Mouse (Mus musculus): Measurements from ENCODE around the gene Klhdc2. TPM values are rescaled to one million over a fixed set of nuclear protein-coding genes. Genes with fewer than 3 reads are reported as not detected.
A peak's percentile ranks its signal among the peaks of the same experiment; 100 is the strongest.

Klhdc2 gene
- polyA plus RNA-seq, 1 experiment, result not detected

DNA sequence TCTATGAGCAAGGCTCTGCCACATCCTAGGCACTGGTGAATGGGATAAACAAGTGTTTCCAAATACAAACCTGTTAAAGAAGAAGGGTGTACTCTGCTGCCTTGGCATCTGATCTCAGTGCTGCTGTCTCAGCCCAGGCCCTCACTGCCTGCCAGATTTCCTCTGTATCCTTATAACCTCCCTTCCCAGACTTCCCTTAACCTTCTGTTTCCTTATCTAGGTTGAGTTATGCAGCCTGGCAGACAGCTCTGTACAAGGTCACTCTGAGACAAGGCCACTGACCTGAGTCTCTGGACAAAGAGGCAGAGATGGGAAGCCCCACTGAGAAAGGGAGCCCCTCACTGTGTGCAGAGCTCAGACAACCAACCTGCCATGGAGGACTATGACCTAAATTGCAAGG is 21.9 kb downstream of the Klhdc2 start:
- H3K4me3 ChIP-seq (ENCODE audit: insufficient read depth, low read depth, low read length), result no peak overlapping the region
- TF ChIP-seq POLR2A (IDR thresholded peaks at IDR 0.05; ENCODE audit: insufficient read depth, low read depth, low read length) (no peak), CTCF (IDR thresholded peaks at IDR 0.05; ENCODE audit: insufficient read depth, low read depth, low read length) (no peak)
- no peaks in the 10 kb centered on the region for H3K4me1 ChIP-seq (ENCODE audit: control insufficient read depth, insufficient read depth, low read length)
- H3K27ac ChIP-seq (ENCODE audit: insufficient read depth, low read depth, low read length), result no peak overlapping the region

DNA sequence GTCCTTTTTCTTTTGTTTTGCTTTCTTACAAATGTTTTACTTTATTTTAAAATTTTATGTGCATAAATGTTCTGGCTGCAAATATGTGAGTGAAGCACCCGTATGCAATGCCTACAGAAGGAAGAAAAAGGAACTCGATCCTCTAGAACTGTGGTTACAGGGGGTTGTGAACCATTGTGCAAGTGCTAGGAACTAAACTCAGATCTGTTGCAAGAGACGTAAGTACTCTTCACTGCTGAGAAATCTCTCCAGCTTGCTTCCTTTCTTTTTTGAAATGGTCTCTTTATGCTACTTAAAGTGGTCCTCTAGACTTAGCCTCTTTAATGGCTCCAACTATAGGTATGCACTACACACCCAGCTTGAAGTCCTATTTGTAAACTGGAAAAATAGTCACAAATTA is 34.7 kb downstream of the Klhdc2 start:
- H3K4me3 ChIP-seq (ENCODE audit: insufficient read depth, low read depth, low read length), result no peak overlapping the region
- H3K27ac ChIP-seq (ENCODE audit: insufficient read depth, low read depth, low read length), result no peak overlapping the region
- H3K4me1 ChIP-seq (ENCODE audit: control insufficient read depth, insufficient read depth, low read length), result no peaks in the 10 kb centered on the region
- TF ChIP-seq CTCF (IDR thresholded peaks at IDR 0.05; ENCODE audit: insufficient read depth, low read depth, low read length) (no peak), POLR2A (IDR thresholded peaks at IDR 0.05; ENCODE audit: insufficient read depth, low read depth, low read length) (no peak)
- 90% methylated on average over 3 of the region's 3 CpGs for WGBS

DNA sequence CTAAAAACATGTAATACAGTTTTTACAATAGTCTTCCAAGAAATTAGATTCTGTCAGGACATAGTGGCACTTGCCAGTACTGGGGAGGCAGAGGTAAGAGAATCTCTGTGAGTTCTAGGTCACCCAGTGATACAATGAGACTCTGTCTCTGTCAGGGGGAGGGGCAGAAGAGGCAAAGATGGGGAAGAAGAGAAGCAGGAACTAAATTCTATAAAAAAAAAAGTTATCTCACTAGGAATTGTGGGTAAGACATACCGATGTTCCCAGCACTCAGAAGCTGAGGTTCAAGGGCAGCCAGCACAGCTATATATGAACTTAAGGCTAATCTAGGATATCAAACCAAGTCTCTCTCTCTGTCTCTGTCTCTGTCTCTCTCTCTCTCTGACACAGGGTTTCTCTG is 35.7 kb downstream of the Klhdc2 start:
- Histone ChIP-seq H3K27ac (ENCODE audit: insufficient read depth, low read depth, low read length) (no peak overlapping the region), H3K4me1 (ENCODE audit: control insufficient read depth, insufficient read depth, low read length) (no peaks in the 10 kb centered on the region), H3K4me3 (ENCODE audit: insufficient read depth, low read depth, low read length) (no peak overlapping the region)
- TF ChIP-seq CTCF (IDR thresholded peaks at IDR 0.05; ENCODE audit: insufficient read depth, low read depth, low read length), result no peak
- TF ChIP-seq POLR2A (IDR thresholded peaks at IDR 0.05; ENCODE audit: insufficient read depth, low read depth, low read length), result no peak
- WGBS, result 91% methylated on average over 1 of the region's 1 CpGs

DNA sequence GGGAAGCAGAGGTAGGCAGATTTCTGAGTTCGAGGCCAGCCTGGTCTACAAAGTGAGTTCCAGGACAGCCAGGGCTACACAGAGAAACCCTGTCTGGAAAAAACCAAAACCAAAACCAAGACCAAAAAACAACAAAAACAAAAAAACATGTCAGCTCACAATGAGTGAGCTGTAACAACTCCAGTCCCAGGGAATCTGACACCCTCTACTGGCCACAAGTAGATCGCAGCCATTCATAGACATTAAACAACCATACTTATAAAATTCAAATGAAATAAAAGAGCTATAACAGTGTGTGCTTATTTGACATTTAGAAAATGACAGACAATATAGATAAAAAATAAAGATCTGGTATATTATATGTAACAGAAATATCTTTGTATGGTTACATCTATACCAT is 37.1 kb downstream of the Klhdc2 start:
- WGBS, result 83% methylated on average over 2 of the region's 2 CpGs
- no peak for TF ChIP-seq CTCF (IDR thresholded peaks at IDR 0.05; ENCODE audit: insufficient read depth, low read depth, low read length)
- no peak for TF ChIP-seq POLR2A (IDR thresholded peaks at IDR 0.05; ENCODE audit: insufficient read depth, low read depth, low read length)

DNA sequence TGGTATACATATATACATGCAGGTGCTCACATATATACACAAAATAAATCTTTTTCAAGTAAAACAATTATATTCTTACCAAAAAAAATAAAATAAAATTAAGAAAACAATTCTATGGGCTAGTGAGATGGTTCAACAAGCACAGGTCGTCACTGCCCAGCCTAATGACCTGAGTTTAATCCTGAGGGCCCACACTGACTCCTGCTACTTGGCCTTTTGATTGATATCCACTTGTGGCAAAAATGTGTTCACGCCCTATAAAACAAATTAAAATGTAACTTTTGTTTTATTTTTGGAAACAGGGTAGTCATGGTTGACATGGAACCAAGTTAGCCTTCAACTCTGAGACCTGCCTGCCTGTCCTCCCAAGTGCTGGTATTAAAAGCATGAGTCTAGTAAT is 53.4 kb downstream of the Klhdc2 start:
- no peaks in the 10 kb centered on the region for H3K4me1 ChIP-seq (ENCODE audit: control insufficient read depth, insufficient read depth, low read length)
- no peak overlapping the region for H3K27ac ChIP-seq (ENCODE audit: insufficient read depth, low read depth, low read length)
- no peak overlapping the region for H3K4me3 ChIP-seq (ENCODE audit: insufficient read depth, low read depth, low read length)
- WGBS, result 82% methylated on average over 2 of the region's 2 CpGs
- no peak for TF ChIP-seq POLR2A (IDR thresholded peaks at IDR 0.05; ENCODE audit: insufficient read depth, low read depth, low read length)
- TF ChIP-seq CTCF (IDR thresholded peaks at IDR 0.05; ENCODE audit: insufficient read depth, low read depth, low read length), result no peak

More for the DNA sequence above, 37.1 kb downstream of the Klhdc2 start:
- Histone ChIP-seq H3K4me1 (ENCODE audit: control insufficient read depth, insufficient read depth, low read length) (no peaks in the 10 kb centered on the region), H3K27ac (ENCODE audit: insufficient read depth, low read depth, low read length) (no peak overlapping the region), H3K4me3 (ENCODE audit: insufficient read depth, low read depth, low read length) (no peak overlapping the region)

DNA sequence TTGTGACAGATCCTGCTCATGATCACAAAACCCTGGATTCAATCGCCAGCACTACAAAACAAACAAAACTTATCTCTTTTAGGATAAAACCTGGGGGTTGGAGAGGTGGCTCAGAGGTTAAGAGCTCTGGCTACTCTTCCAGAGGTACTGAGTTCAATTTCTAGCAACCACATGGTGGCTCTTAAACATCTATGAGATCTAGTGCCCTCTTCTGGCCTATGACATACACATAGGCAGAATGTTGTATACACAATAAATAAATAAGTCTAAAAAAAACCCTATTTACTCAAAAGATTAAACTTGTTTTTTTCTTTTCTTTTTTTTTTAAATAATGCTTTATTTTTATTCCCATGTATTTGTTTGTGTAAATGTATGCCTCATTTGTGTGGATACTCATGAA is 55.2 kb downstream of the Klhdc2 start:
- Histone ChIP-seq H3K4me1 (ENCODE audit: control insufficient read depth, insufficient read depth, low read length) (no peaks in the 10 kb centered on the region), H3K27ac (ENCODE audit: insufficient read depth, low read depth, low read length) (no peak overlapping the region), H3K4me3 (ENCODE audit: insufficient read depth, low read depth, low read length) (no peak overlapping the region)
- TF ChIP-seq CTCF (IDR thresholded peaks at IDR 0.05; ENCODE audit: insufficient read depth, low read depth, low read length), result no peak
- TF ChIP-seq POLR2A (IDR thresholded peaks at IDR 0.05; ENCODE audit: insufficient read depth, low read depth, low read length), result no peak
- 86% methylated on average over 1 of the region's 1 CpGs for WGBS

DNA sequence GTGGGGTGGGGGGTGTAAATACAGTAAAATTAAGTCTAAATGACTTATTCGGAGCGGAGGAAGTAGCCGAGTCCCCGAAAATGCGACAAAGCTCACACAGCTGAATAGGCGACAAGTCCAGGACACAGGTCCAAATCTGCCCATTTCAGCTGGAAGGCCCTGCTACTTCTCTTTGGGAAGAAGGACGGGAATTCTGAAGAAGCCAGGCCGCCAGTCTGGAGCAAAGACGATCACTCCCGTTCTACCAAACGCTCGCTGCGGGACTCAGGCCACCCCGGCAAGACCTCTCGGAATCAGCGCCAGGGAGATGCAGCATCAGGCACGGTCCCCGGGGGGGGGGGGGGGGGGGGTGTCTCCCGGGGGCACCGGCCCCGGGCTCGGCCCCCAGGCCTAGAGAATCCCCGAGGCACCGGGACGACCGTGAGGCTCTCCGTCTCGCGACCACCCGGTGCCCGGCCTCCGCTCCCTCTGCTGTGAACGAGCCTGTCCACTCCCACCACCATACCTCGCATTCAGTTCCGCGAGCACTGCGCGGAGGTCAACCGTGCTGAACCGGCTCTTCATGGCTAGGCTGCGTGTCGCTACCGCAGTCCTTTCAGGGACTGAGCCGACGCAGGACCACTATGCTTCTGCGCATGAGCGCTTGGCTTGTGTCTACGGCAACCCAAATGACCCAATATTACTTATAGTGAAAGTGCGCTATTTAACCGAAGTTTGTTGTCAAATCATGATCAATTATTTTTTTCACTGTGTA is 60.2 kb downstream of the Klhdc2 start, which contains the start of gene Nemf:
Gene Nemf (minus strand): TSS at position 620 of the 754 bp plus-strand sequence.
- TF ChIP-seq POLR2A (IDR thresholded peaks at IDR 0.05; ENCODE audit: insufficient read depth, low read depth, low read length) (peak; percentile 64; the same call in 1 of the 2 replicates), CTCF (IDR thresholded peaks at IDR 0.05; ENCODE audit: insufficient read depth, low read depth, low read length) (no peak)
- under 1% methylated on average over 46 of the region's 50 CpGs for WGBS

DNA sequence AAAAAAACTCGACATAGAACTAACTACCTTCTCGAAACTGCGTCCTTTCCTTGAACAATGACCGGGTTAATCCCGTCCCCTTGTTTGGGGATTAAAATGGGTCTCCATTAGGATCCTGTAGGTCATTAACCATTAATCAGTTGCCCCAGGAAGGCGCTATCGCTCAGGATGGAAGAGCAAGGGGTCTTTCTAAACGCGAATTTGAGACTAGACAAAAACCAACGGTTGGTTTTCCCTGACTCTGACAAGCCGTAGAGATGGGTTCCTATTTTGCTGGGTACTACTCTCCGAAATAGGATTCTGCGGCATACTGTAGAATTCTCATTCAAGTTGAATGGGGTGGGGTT is 60.8 kb downstream of the Klhdc2 start:
- TF ChIP-seq POLR2A (IDR thresholded peaks at IDR 0.05; ENCODE audit: insufficient read depth, low read depth, low read length), result no peak
- H3K27ac ChIP-seq (ENCODE audit: insufficient read depth, low read depth, low read length), result no peak overlapping the region
- H3K4me3 ChIP-seq (ENCODE audit: insufficient read depth, low read depth, low read length), result peak overlapping the region; percentile 34
- no peaks in the 10 kb centered on the region for H3K4me1 ChIP-seq (ENCODE audit: control insufficient read depth, insufficient read depth, low read length)
- WGBS, result 4% methylated on average over 13 of the region's 13 CpGs

More for the DNA sequence above, 60.2 kb downstream of the Klhdc2 start, which contains the start of gene Nemf:
- no peak within 1 kb of the TSS for H3K27ac ChIP-seq (ENCODE audit: insufficient read depth, low read depth, low read length)
- H3K4me1 ChIP-seq (ENCODE audit: control insufficient read depth, insufficient read depth, low read length), result no peaks in the 10 kb centered on the region
- peak within 1 kb of the TSS; percentile 82 for H3K4me3 ChIP-seq (ENCODE audit: insufficient read depth, low read depth, low read length)

Other genes with a start within 250 kb of the Klhdc2 start
- gene Rps29, start 137.5 kb upstream of the Klhdc2 start, polyA plus RNA-seq (2012; ENCODE audit: insufficient read depth, insufficient read length, low replicate concordance, missing spikeins), result not detected in 2 replicates
- not detected in 2 replicates for gene Lrr1, start 127.9 kb upstream of the Klhdc2 start, polyA plus RNA-seq (2012; ENCODE audit: insufficient read depth, insufficient read length, low replicate concordance, missing spikeins)
- gene Rpl36al, start 112.6 kb upstream of the Klhdc2 start, polyA plus RNA-seq (2012; ENCODE audit: insufficient read depth, insufficient read length, low replicate concordance, missing spikeins), result not detected in 2 replicates
- gene Mgat2, start 112.5 kb upstream of the Klhdc2 start, polyA plus RNA-seq (2012; ENCODE audit: insufficient read depth, insufficient read length, low replicate concordance, missing spikeins), result not detected in 2 replicates
- gene Gm49383, start 99.6 kb upstream of the Klhdc2 start, polyA plus RNA-seq (2012; ENCODE audit: insufficient read depth, insufficient read length, low replicate concordance, missing spikeins), result not detected in 2 replicates
- not detected in 2 replicates for gene Dnaaf2, start 98.3 kb upstream of the Klhdc2 start, polyA plus RNA-seq (2012; ENCODE audit: insufficient read depth, insufficient read length, low replicate concordance, missing spikeins)
- not detected in 2 replicates for gene Gm49384, start 92.4 kb upstream of the Klhdc2 start, polyA plus RNA-seq (2012; ENCODE audit: insufficient read depth, insufficient read length, low replicate concordance, missing spikeins)
- gene Pole2, start 68.5 kb upstream of the Klhdc2 start, polyA plus RNA-seq (2012; ENCODE audit: insufficient read depth, insufficient read length, low replicate concordance, missing spikeins), result not detected in 2 replicates
- gene Klhdc1, start 55.5 kb upstream of the Klhdc2 start, polyA plus RNA-seq (2012; ENCODE audit: insufficient read depth, insufficient read length, low replicate concordance, missing spikeins), result not detected in 2 replicates
- gene Nemf, start 60.5 kb downstream of the Klhdc2 start, polyA plus RNA-seq (2012; ENCODE audit: insufficient read depth, insufficient read length, low replicate concordance, missing spikeins), result not detected in 2 replicates
- gene Arf6, start 75.5 kb downstream of the Klhdc2 start, polyA plus RNA-seq (2012; ENCODE audit: insufficient read depth, insufficient read length, low replicate concordance, missing spikeins), result 607 TPM in 1 of 2 replicates, not detected in the other
- gene Gm9887, start 75.8 kb downstream of the Klhdc2 start, polyA plus RNA-seq (2012; ENCODE audit: insufficient read depth, insufficient read length, low replicate concordance, missing spikeins), result not detected in 2 replicates